Mouse (Mus musculus): ENCODE measurements around the gene Hoxd1. TPM values are rescaled to one million over a fixed set of nuclear protein-coding genes. Genes with fewer than 3 reads are reported as not detected.

Hoxd1 gene
- polyA plus RNA-seq, 1 experiment from 2014 or later, result 0.64 TPM

DNA sequence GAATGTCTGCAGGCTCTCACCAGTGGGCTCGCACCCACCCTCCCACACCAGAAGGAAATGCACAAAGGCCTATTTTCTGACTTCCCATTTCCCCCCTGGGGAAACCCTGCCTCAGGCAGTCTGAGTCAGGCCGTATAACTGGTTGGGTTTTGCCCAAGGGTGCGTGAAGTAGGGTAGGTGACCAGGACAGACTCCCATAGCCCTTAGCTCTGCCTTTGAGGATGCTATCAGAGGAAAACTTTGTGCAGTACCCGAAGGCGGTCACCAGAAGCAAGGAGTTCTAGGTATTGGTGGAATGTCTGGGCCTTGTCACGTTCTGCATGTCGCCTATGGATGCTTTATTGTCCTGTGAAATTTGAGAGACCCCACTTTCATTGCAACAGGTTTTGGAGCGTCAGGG, 39.8 kb upstream of the Hoxd1 start:
- ATAC-seq (ENCODE audit: low FRiP score), result no peak
- Histone ChIP-seq H3K27ac (no peak overlapping the region), H3K4me2 (replicated peaks) (peak overlapping the region; percentile 82), H3K9ac (peak overlapping the region; percentile 9; the same call in 1 of the 2 replicates), H3K27me3 (ENCODE audit: control insufficient read depth, insufficient read depth, low read length) (peaks cover 99% of the 10 kb centered on the region), H3K36me3 (replicated peaks; ENCODE audit: control insufficient read depth, insufficient read depth) (no peaks in the 10 kb centered on the region), H3K4me3 (replicated peaks; ENCODE audit: low read length) (no peak overlapping the region), H3K4me1 (replicated peaks; ENCODE audit: control insufficient read depth, insufficient read depth, low read length) (peaks cover 14% of the 10 kb centered on the region; the same call in 1 of the 2 replicates), H3K9me3 (ENCODE audit: control insufficient read depth, low read length) (no peaks in the 10 kb centered on the region)
- no peak for DNase-seq (ENCODE audit: low spot score)
- 6% methylated on average over 8 of the region's 8 CpGs for WGBS

GRCm38 (mm10) chr2:74724244-74725015, 38.4 kb upstream of the Hoxd1 start:
- H3K27ac ChIP-seq, result peak overlapping the region; percentile 91
- H3K9me3 ChIP-seq (ENCODE audit: control insufficient read depth, low read length), result no peaks in the 10 kb centered on the region
- peaks cover 14% of the 10 kb centered on the region for H3K4me1 ChIP-seq (replicated peaks; ENCODE audit: control insufficient read depth, insufficient read depth, low read length)
- peaks cover 98% of the 10 kb centered on the region for H3K27me3 ChIP-seq (ENCODE audit: control insufficient read depth, insufficient read depth, low read length)
- DNase-seq (ENCODE audit: low spot score) (no peak), ATAC-seq (ENCODE audit: low FRiP score) (no peak)
- H3K36me3 ChIP-seq (replicated peaks; ENCODE audit: control insufficient read depth, insufficient read depth), result no peaks in the 10 kb centered on the region
- WGBS, result 12% methylated on average over 7 of the region's 7 CpGs
- peak overlapping the region; percentile 53; the same call in 1 of the 2 replicates for H3K9ac ChIP-seq
- 0 out of 2 replicates have a peak overlapping the region, but pooled peaks have one; percentile 42 for H3K4me3 ChIP-seq (replicated peaks; ENCODE audit: low read length)
- peak overlapping the region; percentile 82 for H3K4me2 ChIP-seq (replicated peaks)

- H3K9me3 ChIP-seq (ENCODE audit: control insufficient read depth, low read length), result no peaks in the 10 kb centered on the region
- H3K4me2 ChIP-seq (replicated peaks), result peak overlapping the region; percentile 82
- peak overlapping the region; percentile 53 for H3K9ac ChIP-seq
- H3K36me3 ChIP-seq (replicated peaks; ENCODE audit: control insufficient read depth, insufficient read depth), result no peaks in the 10 kb centered on the region
- peak overlapping the region; percentile 42; the same call in 1 of the 2 replicates for H3K4me3 ChIP-seq (replicated peaks; ENCODE audit: low read length)
- H3K27ac ChIP-seq, result peak overlapping the region; percentile 91
- H3K4me1 ChIP-seq (replicated peaks; ENCODE audit: control insufficient read depth, insufficient read depth, low read length), result peaks cover 14% of the 10 kb centered on the region
- DNase-seq (ENCODE audit: low spot score), result no peak
- ATAC-seq (ENCODE audit: low FRiP score), result no peak
- 3% methylated on average over 17 of the region's 17 CpGs for WGBS
- H3K27me3 ChIP-seq (ENCODE audit: control insufficient read depth, insufficient read depth, low read length), result peaks cover 98% of the 10 kb centered on the region
Observed at GRCm38 (mm10) chr2:74725171-74725570, 37.6 kb upstream of the Hoxd1 start.

- Histone ChIP-seq H3K27me3 (ENCODE audit: control insufficient read depth, insufficient read depth, low read length) (peaks cover 97% of the 10 kb centered on the region), H3K4me3 (replicated peaks; ENCODE audit: low read length) (peak within 1 kb of the TSS; percentile 42), H3K27ac (peak within 1 kb of the TSS; percentile 91), H3K4me1 (replicated peaks; ENCODE audit: control insufficient read depth, insufficient read depth, low read length) (peaks cover 14% of the 10 kb centered on the region), H3K9ac (peak within 1 kb of the TSS; percentile 75), H3K36me3 (replicated peaks; ENCODE audit: control insufficient read depth, insufficient read depth) (no peaks in the 10 kb centered on the region), H3K4me2 (replicated peaks) (peak within 1 kb of the TSS; percentile 82), H3K9me3 (ENCODE audit: control insufficient read depth, low read length) (no peaks in the 10 kb centered on the region)
- 5% methylated on average over 5 of the region's 5 CpGs for WGBS
- DNase-seq (ENCODE audit: low spot score), result no peak
- peak; percentile 42 for ATAC-seq (ENCODE audit: low FRiP score)
Observed at GRCm38 (mm10) chr2:74726551-74726950, 36.2 kb upstream of the Hoxd1 start, which contains the start of gene Gm28230. Gene Gm28230, plus strand, starts transcription at chr2:74726728.

DNA sequence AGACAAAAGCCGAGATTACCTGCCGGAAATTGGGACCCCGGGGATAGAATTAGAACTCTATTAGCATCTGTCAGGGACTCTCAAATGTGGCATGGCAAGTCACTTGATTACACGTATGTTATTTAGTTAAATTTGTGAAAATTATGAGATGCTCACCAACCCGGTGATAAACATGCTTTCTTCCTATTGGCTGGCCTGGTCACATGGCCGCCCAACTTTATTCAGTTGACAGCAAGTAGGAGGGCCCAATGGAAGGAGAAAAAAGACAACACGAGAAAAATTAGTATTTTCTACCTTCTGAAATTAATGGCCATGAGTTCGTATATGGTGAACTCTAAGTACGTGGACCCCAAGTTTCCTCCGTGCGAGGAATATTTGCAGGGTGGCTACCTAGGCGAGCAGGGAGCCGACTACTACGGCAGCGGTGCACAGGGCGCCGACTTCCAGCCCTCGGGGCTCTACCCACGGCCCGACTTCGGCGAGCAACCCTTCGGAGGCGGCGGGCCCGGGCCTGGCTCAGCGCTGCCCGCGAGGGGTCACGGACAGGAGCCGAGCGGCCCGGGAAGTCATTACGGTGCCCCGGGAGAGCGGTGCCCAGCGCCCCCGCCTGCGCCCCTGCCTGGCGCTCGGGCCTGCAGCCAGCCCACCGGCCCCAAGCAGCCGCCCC, 35.7 kb upstream of the Hoxd1 start:
- Histone ChIP-seq H3K9me3 (ENCODE audit: control insufficient read depth, low read length) (no peaks in the 10 kb centered on the region), H3K4me1 (replicated peaks; ENCODE audit: control insufficient read depth, insufficient read depth, low read length) (peaks cover 14% of the 10 kb centered on the region), H3K4me2 (replicated peaks) (peak overlapping the region; percentile 82), H3K27me3 (ENCODE audit: control insufficient read depth, insufficient read depth, low read length) (peaks cover 97% of the 10 kb centered on the region), H3K9ac (peak overlapping the region; percentile 75), H3K36me3 (replicated peaks; ENCODE audit: control insufficient read depth, insufficient read depth) (no peaks in the 10 kb centered on the region), H3K4me3 (replicated peaks; ENCODE audit: low read length) (peak overlapping the region; percentile 42), H3K27ac (peak overlapping the region; percentile 91)
- under 1% methylated on average over 43 of the region's 43 CpGs for WGBS
- peak; percentile 61 for ATAC-seq (ENCODE audit: low FRiP score)
- DNase-seq (ENCODE audit: low spot score), result no peak

GRCm38 (mm10) chr2:74727640-74728302, 35.0 kb upstream of the Hoxd1 start:
- H3K27me3 ChIP-seq (ENCODE audit: control insufficient read depth, insufficient read depth, low read length), result peaks cover 96% of the 10 kb centered on the region
- peak overlapping the region; percentile 42 for H3K4me3 ChIP-seq (replicated peaks; ENCODE audit: low read length)
- 3% methylated on average over 25 of the region's 25 CpGs for WGBS
- H3K4me1 ChIP-seq (replicated peaks; ENCODE audit: control insufficient read depth, insufficient read depth, low read length), result peaks cover 14% of the 10 kb centered on the region
- DNase-seq (ENCODE audit: low spot score) (no peak), ATAC-seq (ENCODE audit: low FRiP score) (peak; percentile 25; the same call in 1 of the 2 replicates)
- peak overlapping the region; percentile 91 for H3K27ac ChIP-seq
- H3K9me3 ChIP-seq (ENCODE audit: control insufficient read depth, low read length), result no peaks in the 10 kb centered on the region
- peak overlapping the region; percentile 82 for H3K4me2 ChIP-seq (replicated peaks)
- H3K9ac ChIP-seq, result peak overlapping the region; percentile 75
- no peaks in the 10 kb centered on the region for H3K36me3 ChIP-seq (replicated peaks; ENCODE audit: control insufficient read depth, insufficient read depth)

GRCm38 (mm10) chr2:74728303-74728680, 34.5 kb upstream of the Hoxd1 start:
- no peaks in the 10 kb centered on the region for H3K36me3 ChIP-seq (replicated peaks; ENCODE audit: control insufficient read depth, insufficient read depth)
- no peak for ATAC-seq (ENCODE audit: low FRiP score)
- H3K27me3 ChIP-seq (ENCODE audit: control insufficient read depth, insufficient read depth, low read length), result peaks cover 92% of the 10 kb centered on the region
- peak overlapping the region; percentile 75 for H3K9ac ChIP-seq
- peak overlapping the region; percentile 91 for H3K27ac ChIP-seq
- peak overlapping the region; percentile 82 for H3K4me2 ChIP-seq (replicated peaks)
- H3K4me3 ChIP-seq (replicated peaks; ENCODE audit: low read length), result peak overlapping the region; percentile 42
- 3% methylated on average over 13 of the region's 13 CpGs for WGBS
- H3K4me1 ChIP-seq (replicated peaks; ENCODE audit: control insufficient read depth, insufficient read depth, low read length), result peaks cover 14% of the 10 kb centered on the region
- no peak for DNase-seq (ENCODE audit: low spot score)
- H3K9me3 ChIP-seq (ENCODE audit: control insufficient read depth, low read length), result no peaks in the 10 kb centered on the region

DNA sequence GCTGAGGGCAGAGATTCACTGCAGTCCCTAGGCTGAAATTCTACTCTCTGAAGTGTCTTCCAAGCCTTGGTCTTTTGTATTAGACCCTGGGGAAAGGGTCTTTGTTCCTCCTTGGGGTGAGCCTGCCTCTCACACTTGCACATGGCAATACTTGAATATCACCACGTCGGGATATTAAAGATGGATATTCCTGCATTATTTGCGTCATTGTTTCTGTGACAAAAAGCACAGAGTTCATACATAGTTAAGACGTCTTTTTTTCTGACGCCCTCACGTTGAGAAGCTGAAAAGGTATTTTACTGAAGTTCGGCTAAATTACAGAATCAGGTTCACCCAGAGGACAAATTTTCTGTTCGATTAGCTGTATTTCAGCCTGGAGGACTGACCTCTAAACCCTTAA, 32.4 kb upstream of the Hoxd1 start:
- Histone ChIP-seq H3K27me3 (ENCODE audit: control insufficient read depth, insufficient read depth, low read length) (peaks cover 80% of the 10 kb centered on the region), H3K36me3 (replicated peaks; ENCODE audit: control insufficient read depth, insufficient read depth) (no peaks in the 10 kb centered on the region), H3K4me3 (replicated peaks; ENCODE audit: low read length) (peak overlapping the region; percentile 42)

GRCm38 (mm10) chr2:74731055-74731454, 31.7 kb upstream of the Hoxd1 start:
- DNase-seq (ENCODE audit: low spot score) (no peak), ATAC-seq (ENCODE audit: low FRiP score) (no peak)
- Histone ChIP-seq H3K27ac (peak overlapping the region; percentile 98), H3K4me2 (replicated peaks) (peak overlapping the region; percentile 82), H3K9ac (peak overlapping the region; percentile 87), H3K4me1 (replicated peaks; ENCODE audit: control insufficient read depth, insufficient read depth, low read length) (peaks cover 4% of the 10 kb centered on the region; the same call in 1 of the 2 replicates), H3K36me3 (replicated peaks; ENCODE audit: control insufficient read depth, insufficient read depth) (no peaks in the 10 kb centered on the region), H3K9me3 (ENCODE audit: control insufficient read depth, low read length) (no peaks in the 10 kb centered on the region), H3K4me3 (replicated peaks; ENCODE audit: low read length) (peak overlapping the region; percentile 42), H3K27me3 (ENCODE audit: control insufficient read depth, insufficient read depth, low read length) (peaks cover 80% of the 10 kb centered on the region)

More for the DNA sequence above, 32.4 kb upstream of the Hoxd1 start:
- no peak for DNase-seq (ENCODE audit: low spot score)
- ATAC-seq (ENCODE audit: low FRiP score), result no peak
- Histone ChIP-seq H3K4me1 (replicated peaks; ENCODE audit: control insufficient read depth, insufficient read depth, low read length) (peaks cover 4% of the 10 kb centered on the region; the same call in 1 of the 2 replicates), H3K9me3 (ENCODE audit: control insufficient read depth, low read length) (no peaks in the 10 kb centered on the region), H3K4me2 (replicated peaks) (peak overlapping the region; percentile 82), H3K9ac (peak overlapping the region; percentile 87), H3K27ac (peak overlapping the region; percentile 98)
- 5% methylated on average over 8 of the region's 8 CpGs for WGBS
